Mouse (Mus musculus) forebrain, embryonic 14.5 days (tissue): ENCODE results near the gene Amigo2. TPM values are rescaled to one million over a fixed set of nuclear protein-coding genes. Genes with fewer than 3 reads are reported as not detected.
A peak's percentile ranks its signal among the peaks of the same experiment; 100 is the strongest.

Experiments used
- ATAC-seq: fragments of 200-750 bp; cut with Nextera tagmentation; 2 replicates; pipeline ENCODE4 v1.8.0; 2017; ENCODE audit warnings: mild to moderate bottlenecking, moderate library complexity
- DNase-seq: peaks from one replicate; pipeline ENCODE4 v3.0.0-alpha.2; 2015; ENCODE audit warnings: low spot score
- H3K27ac ChIP-seq: fragments of 300-500 bp; sonication (generic); 2 replicates; pipeline ENCODE4 v1.5.1; 2014; ENCODE audit warnings: low read depth, mild to moderate bottlenecking, control low read depth, low read length, moderate library complexity
- H3K27me3 ChIP-seq: fragments of 300-500 bp; sonication (generic); replicated peaks from 2 replicates; pipeline ENCODE4 v1.6.1; 2014; ENCODE audit warnings: low read length, control low read depth, mixed read lengths; ENCODE audit not compliant: control insufficient read depth, insufficient read depth
- H3K36me3 ChIP-seq: fragments of 300-500 bp; sonication (generic); 2 replicates; pipeline ENCODE4 v1.6.1; 2014; ENCODE audit warnings: low read length, control low read depth; ENCODE audit not compliant: control insufficient read depth, insufficient read depth
- H3K4me1 ChIP-seq: fragments of 300-500 bp; sonication (generic); 2 replicates; pipeline ENCODE4 v1.6.1; 2014; ENCODE audit warnings: antibody characterized with exemption, low read length, control low read depth; ENCODE audit not compliant: control insufficient read depth, insufficient read depth
- H3K4me2 ChIP-seq: fragments of 300-500 bp; sonication (generic); 2 replicates; pipeline ENCODE4 v1.6.1; 2014; ENCODE audit warnings: mild to moderate bottlenecking, control low read depth, low read length
- H3K4me3 ChIP-seq: fragments of 300-500 bp; sonication (generic); 2 replicates; pipeline ENCODE4 v1.5.1; 2014; ENCODE audit warnings: low read depth, low read length, control low read depth
- H3K9ac ChIP-seq: fragments of 300-500 bp; sonication (generic); 2 replicates; pipeline ENCODE4 v1.6.1; 2014; ENCODE audit warnings: mild to moderate bottlenecking, low read length, control low read depth, moderate library complexity
- H3K9me3 ChIP-seq: fragments of 300-500 bp; sonication (generic); replicated peaks from 2 replicates; pipeline ENCODE4 v1.6.1; 2016; ENCODE audit warnings: low read length, control low read depth, mixed read lengths; ENCODE audit not compliant: control insufficient read depth
- WGBS: fragments of 180-500 bp; shearing (Covaris S2); extraction: QIAGEN DNeasy Blood & Tissue Kit; methylation state at CpG from one replicate; pipeline ENCODE4 v1.1.7; 2014; 5-methylcytosine and 5-hydroxymethylcytosine counted together
- polyA plus RNA-seq: library from polyadenylated mRNA; unstranded; fragments of >200 nt; fragmentation: Nextera tagmentation; extraction: Ambion mirVana; gene quantifications from 2 replicates; pipeline ENCODE4 v1.2.1, GENCODE M21; 2014

The Amigo2 gene
- polyA plus RNA-seq = 5.9 and 6.5 TPM in 2 replicates

DNA sequence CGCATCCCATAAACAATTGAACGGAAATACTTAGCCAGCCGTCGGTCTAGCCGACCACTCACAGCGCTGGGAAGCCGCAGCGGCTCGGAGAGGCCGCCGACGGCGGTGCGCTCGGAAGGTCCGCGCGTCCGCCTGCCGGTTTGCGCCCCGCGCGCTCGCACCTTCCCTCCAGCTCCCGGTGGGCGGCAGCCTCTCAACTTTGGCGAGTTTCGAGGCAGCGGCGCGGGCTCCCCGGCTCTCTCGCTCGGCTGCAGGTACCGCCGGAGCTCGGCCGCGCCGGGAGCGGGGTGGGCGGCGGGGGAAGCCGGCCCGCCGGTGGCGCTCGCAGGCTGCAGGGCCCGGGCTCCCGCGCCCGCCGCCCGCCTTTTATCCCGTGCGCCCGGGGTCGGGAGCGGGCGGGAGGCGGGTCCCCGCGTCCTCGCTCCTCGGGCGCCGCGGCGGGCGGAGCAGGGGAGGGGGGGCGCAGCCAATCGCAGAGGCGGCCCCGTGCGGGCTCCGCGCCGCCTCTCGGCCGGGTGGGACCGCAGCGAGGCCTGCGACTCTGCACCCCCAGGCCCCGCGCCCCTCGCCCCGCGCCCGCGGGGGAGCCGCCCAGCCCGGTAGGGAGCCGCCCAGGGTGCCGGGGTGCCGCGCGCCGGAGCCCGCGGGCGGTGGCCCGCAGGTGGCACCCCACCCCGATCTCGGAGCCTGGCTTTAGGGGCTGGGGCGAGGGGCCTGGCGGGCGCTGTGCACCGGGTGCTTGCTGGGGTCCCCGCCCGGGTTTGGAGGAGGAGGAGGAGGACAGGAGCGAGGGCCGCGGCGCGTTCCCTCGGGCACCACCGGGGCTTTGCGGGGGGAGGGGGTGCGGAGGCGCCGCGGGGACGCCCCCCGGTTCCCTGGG lies at the start of gene Amigo2, which contains the start of gene Pced1b:
Gene Amigo2, minus strand, starts transcription at position 377 of the 880 bp plus-strand sequence.
Gene Pced1b, plus strand, starts transcription at position 197 of the 880 bp plus-strand sequence.
- peak; percentile 94 for ATAC-seq

DNA sequence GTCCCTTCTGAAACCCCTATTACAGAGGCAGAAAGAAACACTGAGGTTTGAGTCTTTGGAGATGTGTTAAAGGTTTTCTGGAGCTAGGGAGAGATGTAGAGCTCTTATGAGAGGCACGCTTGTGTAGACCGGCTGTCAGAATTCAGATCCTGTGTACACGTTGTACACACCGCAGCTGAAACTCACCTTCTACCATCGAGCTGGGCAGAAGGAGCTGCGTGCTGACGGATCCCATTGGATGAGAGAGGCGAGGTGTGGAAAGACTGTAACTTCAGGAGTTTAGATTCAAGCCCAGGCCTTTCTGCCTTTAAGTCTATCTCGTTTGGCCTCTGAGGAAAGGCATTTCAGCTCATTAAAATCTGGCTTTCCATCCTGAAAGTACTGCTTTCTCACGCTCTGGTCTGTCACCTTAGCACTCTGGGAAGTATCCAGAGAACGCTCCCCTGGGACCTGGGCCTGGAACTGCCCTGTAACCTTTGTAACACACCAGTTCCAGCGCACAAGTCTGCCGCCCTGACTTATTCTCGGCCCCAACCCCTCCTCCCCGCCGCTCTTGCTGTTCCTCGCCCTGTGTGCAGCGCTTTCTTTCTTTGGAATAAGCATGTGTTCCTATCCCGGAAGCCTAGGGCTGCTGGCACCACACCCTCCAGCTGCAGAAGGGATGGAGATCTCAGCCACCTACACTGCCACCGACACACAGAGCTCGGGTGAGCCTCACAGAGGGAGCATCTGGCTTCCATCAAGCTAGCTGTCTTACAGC lies 44.4 kb upstream of the Amigo2 start:
- Histone ChIP-seq H3K9me3 (no peaks in the 10 kb centered on the region), H3K4me2 (no peak overlapping the region), H3K4me1 (no peaks in the 10 kb centered on the region), H3K27me3 (no peaks in the 10 kb centered on the region), H3K27ac (no peak overlapping the region), H3K36me3 (no peaks in the 10 kb centered on the region), H3K9ac (no peak overlapping the region), H3K4me3 (no peak overlapping the region)
- DNase-seq (no peak), ATAC-seq (no peak)
- 87% methylated on average over 21 of the region's 21 CpGs for WGBS

More for the DNA sequence above, at the start of gene Amigo2, which contains the start of gene Pced1b:
- H3K4me1 ChIP-seq = peaks cover 3% of the 10 kb centered on the region; the same call in 1 of the 2 replicates
- H3K4me2 ChIP-seq = peak within 1 kb of the TSS; percentile 86
- H3K27me3 ChIP-seq = peaks cover 14% of the 10 kb centered on the region; the same call in 1 of the 2 replicates
- H3K9me3 ChIP-seq = no peaks in the 10 kb centered on the region
- H3K36me3 ChIP-seq = no peaks in the 10 kb centered on the region
- peak within 1 kb of the TSS; percentile 77 for H3K27ac ChIP-seq
- peak within 1 kb of the TSS; percentile 84 for H3K9ac ChIP-seq
- H3K4me3 ChIP-seq = peak within 1 kb of the TSS; percentile 77
- DNase-seq = peak; percentile 76
- under 1% methylated on average over 65 of the region's 125 CpGs for WGBS

DNA sequence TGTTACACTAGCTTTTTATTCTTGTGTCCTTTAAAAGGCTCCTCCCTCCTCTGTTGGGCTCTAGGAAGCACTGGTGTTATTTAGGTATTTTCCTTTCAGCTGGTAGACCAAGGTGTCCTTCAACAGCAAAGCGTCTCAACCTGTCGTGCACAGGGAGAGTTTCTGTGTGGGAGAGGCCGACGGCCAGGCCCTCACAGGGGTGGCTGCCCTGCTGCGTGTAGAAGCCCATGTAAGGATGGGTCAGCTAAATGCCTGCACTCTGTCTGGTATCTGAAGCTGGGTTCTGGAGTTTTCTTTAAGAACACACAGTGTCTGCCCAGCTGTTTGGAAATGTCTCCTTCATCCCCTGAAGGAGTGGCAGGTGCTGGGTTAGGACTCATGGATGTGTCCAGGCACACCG lies 43.3 kb upstream of the Amigo2 start:
- Histone ChIP-seq H3K27me3 (no peaks in the 10 kb centered on the region), H3K4me3 (no peak overlapping the region), H3K36me3 (no peaks in the 10 kb centered on the region), H3K9me3 (no peaks in the 10 kb centered on the region), H3K4me1 (no peaks in the 10 kb centered on the region), H3K27ac (no peak overlapping the region), H3K9ac (no peak overlapping the region), H3K4me2 (no peak overlapping the region)
- DNase-seq (no peak), ATAC-seq (no peak)
- WGBS = 89% methylated on average over 6 of the region's 6 CpGs

DNA sequence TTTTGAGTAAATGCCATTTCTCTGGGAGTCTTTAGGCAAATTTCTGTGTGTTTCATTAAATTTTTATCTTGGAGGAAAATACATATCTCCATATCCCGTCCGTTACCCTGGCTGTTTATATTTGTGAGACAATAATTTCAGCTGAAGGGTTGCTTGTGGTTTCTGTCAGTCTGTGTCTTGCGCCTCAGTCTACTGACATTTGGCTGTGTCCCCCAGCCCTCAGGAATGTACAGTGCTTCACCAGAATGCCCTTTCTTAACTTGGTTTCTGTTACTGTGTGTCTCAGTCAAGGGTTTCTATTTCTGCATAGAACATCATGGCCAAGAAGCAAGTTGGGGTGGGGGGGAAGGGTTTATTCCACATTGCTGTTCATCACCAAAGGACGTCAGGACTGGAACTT lies 42.1 kb upstream of the Amigo2 start:
- no peak overlapping the region for H3K9ac ChIP-seq
- H3K9me3 ChIP-seq = no peaks in the 10 kb centered on the region
- H3K27me3 ChIP-seq = no peaks in the 10 kb centered on the region
- WGBS = 88% methylated on average over 4 of the region's 4 CpGs
- ATAC-seq (no peak), DNase-seq (no peak)
- no peaks in the 10 kb centered on the region for H3K36me3 ChIP-seq
- H3K27ac ChIP-seq = no peak overlapping the region
- H3K4me1 ChIP-seq = no peaks in the 10 kb centered on the region
- H3K4me3 ChIP-seq = no peak overlapping the region
- no peak overlapping the region for H3K4me2 ChIP-seq

DNA sequence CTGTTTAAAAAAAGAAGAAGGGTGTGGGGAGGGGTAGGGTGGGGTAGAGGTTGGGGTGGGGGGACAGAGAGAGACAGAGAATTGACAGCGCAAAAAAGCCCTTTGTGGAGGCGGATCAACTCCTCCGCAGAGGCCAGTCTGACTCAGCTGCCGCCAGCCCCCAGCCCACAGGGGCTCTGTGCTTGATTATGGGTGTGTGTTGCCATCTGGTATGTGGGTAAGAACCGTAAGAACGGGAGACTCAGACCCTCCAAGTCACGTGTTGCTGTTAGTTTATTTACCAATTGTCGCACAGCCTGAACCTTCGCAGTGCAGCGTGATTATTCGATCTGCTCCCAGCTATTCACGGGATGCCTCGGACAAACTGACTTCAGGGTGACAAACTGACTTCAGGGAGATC lies 41.6 kb upstream of the Amigo2 start:
- no peak for DNase-seq
- Histone ChIP-seq H3K4me2 (no peak overlapping the region), H3K9ac (no peak overlapping the region), H3K36me3 (no peaks in the 10 kb centered on the region), H3K9me3 (no peaks in the 10 kb centered on the region), H3K4me1 (no peaks in the 10 kb centered on the region), H3K27ac (no peak overlapping the region), H3K27me3 (no peaks in the 10 kb centered on the region), H3K4me3 (no peak overlapping the region)
- 88% methylated on average over 13 of the region's 13 CpGs for WGBS
- ATAC-seq = no peak

DNA sequence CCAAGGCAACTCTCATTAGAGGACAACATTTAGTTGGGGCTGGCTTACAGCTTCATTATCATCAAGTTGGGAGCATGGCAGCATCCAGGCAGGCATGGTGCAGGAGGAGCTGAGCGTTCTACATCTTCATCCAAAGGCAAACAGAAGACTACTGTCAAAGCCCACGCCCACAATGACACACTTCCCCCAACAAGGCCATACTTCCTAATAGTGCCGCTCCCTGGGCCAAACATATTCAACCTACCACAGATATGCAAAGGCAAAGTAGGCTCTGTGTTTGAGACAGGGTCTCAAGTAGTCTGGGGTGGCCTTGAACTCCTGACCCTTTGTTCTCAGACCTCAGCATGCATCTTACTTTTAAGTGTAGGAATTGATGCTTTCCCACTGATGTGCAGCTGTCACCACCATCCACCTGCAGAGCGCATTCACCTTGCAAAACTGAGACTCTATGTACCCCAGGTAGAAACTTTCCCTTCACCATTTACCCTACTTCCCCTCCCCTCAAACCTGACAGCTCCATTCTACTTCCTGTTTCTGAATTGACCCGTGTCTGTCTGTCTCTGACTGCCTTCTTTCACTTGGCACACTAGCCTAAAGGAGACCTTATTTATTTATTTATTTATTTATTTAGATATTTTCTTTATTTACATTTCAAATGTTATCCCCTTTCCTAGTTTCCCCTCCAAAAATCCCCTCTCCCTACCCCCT lies 40.5 kb upstream of the Amigo2 start:
- no peaks in the 10 kb centered on the region for H3K4me1 ChIP-seq
- no peaks in the 10 kb centered on the region for H3K36me3 ChIP-seq
- DNase-seq = no peak
- H3K4me3 ChIP-seq = no peak overlapping the region
- WGBS = 89% methylated on average over 5 of the region's 5 CpGs
- no peak for ATAC-seq
- no peaks in the 10 kb centered on the region for H3K9me3 ChIP-seq
- no peak overlapping the region for H3K27ac ChIP-seq
- no peak overlapping the region for H3K4me2 ChIP-seq
- H3K27me3 ChIP-seq = no peaks in the 10 kb centered on the region
- H3K9ac ChIP-seq = no peak overlapping the region

DNA sequence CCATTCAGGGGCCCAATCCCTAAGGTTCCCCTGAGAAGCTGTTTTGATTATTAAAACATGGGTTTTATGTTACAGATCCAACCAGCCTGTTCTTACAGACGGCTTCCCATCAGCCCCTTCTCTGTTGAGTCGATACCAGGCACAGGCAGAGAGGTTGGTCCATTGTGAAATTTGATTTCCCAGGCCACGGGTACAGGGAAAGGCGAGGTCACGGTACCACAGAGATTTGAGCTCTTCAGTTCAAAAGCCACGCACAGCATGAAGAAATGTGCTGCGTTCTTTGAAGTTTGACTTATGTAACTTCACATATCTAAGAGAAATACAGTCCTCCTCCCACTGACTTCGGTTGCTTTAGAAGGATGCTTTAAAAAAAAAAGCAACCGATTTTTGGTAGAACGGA lies 39.6 kb upstream of the Amigo2 start:
- Histone ChIP-seq H3K4me3 (no peak overlapping the region), H3K4me2 (no peak overlapping the region), H3K36me3 (no peaks in the 10 kb centered on the region), H3K9me3 (no peaks in the 10 kb centered on the region), H3K27me3 (no peaks in the 10 kb centered on the region), H3K9ac (no peak overlapping the region), H3K4me1 (no peaks in the 10 kb centered on the region), H3K27ac (no peak overlapping the region)
- DNase-seq (peak; percentile 7), ATAC-seq (no peak)
- 87% methylated on average over 10 of the region's 10 CpGs for WGBS

DNA sequence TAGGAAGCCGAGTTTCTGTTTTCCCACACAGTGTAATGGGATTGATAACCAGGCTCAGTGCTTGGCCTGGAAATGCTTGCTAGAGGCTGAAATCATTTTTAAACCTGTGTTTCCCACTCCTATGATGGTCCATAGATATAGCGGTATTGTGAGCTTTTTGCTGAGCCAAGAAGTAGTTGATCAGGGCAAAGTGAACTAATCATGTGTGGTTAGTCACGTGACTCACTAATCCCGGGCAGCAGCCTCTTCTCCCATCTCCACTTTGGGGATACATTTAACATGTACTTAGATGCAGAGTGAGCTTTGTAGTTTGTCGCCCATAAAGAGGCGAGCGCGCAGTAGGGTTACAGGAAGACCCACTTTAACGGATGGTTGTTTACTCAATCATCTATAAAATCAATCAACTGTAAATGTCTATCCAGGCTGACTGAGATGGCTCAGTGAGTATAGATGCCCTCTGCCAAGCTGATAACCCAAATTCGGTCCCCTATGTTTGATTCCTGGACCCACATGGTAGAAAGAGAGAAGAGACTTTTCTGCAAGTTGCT lies 38.7 kb upstream of the Amigo2 start:
- H3K36me3 ChIP-seq = no peaks in the 10 kb centered on the region
- H3K27me3 ChIP-seq = no peaks in the 10 kb centered on the region
- H3K4me1 ChIP-seq = no peaks in the 10 kb centered on the region
- no peak overlapping the region for H3K9ac ChIP-seq
- no peaks in the 10 kb centered on the region for H3K9me3 ChIP-seq
- no peak overlapping the region for H3K4me3 ChIP-seq
- no peak overlapping the region for H3K4me2 ChIP-seq
- no peak overlapping the region for H3K27ac ChIP-seq
- ATAC-seq (no peak), DNase-seq (no peak)
- WGBS = 90% methylated on average over 10 of the region's 10 CpGs
